Mouse (Mus musculus): ENCODE measurements around the gene Gas2l2.

GRCm38 (mm10) chr11:83408242-83408641, 21.0 kb downstream of the Gas2l2 start:
- no peak for TF ChIP-seq CTCF (IDR thresholded peaks at IDR 0.05; ENCODE audit: low read depth, low read length)
- no peak for TF ChIP-seq POLR2A (IDR thresholded peaks at IDR 0.05; ENCODE audit: borderline replicate concordance, low read depth, low read length)
